Mouse (Mus musculus) heart, postnatal 36 days (tissue): Measurements from ENCODE around the gene Adipoq. TPM values are rescaled to one million over a fixed set of nuclear protein-coding genes. Genes with fewer than 3 reads are reported as not detected.

Experiments used
- DNase-seq, 2 experiments: peaks; one replicate each; pipeline ENCODE4 v3.0.0; 2021 to 2022
- intact Hi-C: fragments of 180-260 bp; cut with DNase I; formaldehyde crosslinking; loops from one replicate; pipeline ENCODE4 v1.15.1; 2025
- microRNA-seq, 2 experiments: library from miRNA; unstranded; fragments of <30 nt; microRNA quantifications; one replicate each; pipeline ENCODE4 v1.2.0; 2021; ENCODE audit warnings: borderline number of aligned reads in 2 of 2
- total RNA-seq, 2 experiments: library from RNA; stranded (reverse); gene quantifications; 2 replicates each; pipeline ENCODE4 v1.2.3; 2021

Gene Adipoq
- total RNA-seq, 2 experiments from 2014 or later: 3.7 to 11.8 TPM

GRCm38 (mm10) chr16:23191560-23192242, 45.4 kb downstream of the Adipoq start:
- intact Hi-C loops: loop anchor here (2.0 kb wide), 1 partner anchor 13 kb away; no protein-coding TSS in a partner anchor
- DNase-seq: no peak

- intact Hi-C loops: no loop called here
- no peak for DNase-seq
Observed at GRCm38 (mm10) chr16:23195618-23196017, 49.3 kb downstream of the Adipoq start.

GRCm38 (mm10) chr16:23196296-23196695, 50.0 kb downstream of the Adipoq start:
- DNase-seq: no peak
- intact Hi-C loops: no loop called here

GRCm38 (mm10) chr16:23196791-23197190, 50.5 kb downstream of the Adipoq start:
- DNase-seq: no peak
- intact Hi-C loops: no loop called here

- intact Hi-C loops: no loop called here
- DNase-seq: no peak
Observed at GRCm38 (mm10) chr16:23201498-23201897, 55.2 kb downstream of the Adipoq start.

Small RNA genes within 50 kb of the gene (microRNA-seq; reads per million reads assigned to microRNA genes)
- 0 to 0.67 reads per million in 2 experiments for gene Gm49346

Other genes with a start within 250 kb of the Adipoq start
- gene Fetub, start 228.2 kb upstream of the Adipoq start, total RNA-seq: under 1 TPM; 0.28 to 0.35 TPM
- not detected for gene Hrg, start 195.5 kb upstream of the Adipoq start, total RNA-seq
- gene Kng2, start 117.1 kb upstream of the Adipoq start, total RNA-seq: not detected
- not detected for gene Kng1, start 88.7 kb upstream of the Adipoq start, total RNA-seq
- gene Eif4a2, start 39.1 kb upstream of the Adipoq start, total RNA-seq: 100 to 1,000 TPM; 379 to 387 TPM
- gene Rfc4, start 18.8 kb upstream of the Adipoq start, total RNA-seq: 1 to 10 TPM; 5.7 to 7.2 TPM
- gene St6gal1, start 78.2 kb downstream of the Adipoq start, total RNA-seq: 1 to 10 TPM; 9.2 to 10.0 TPM